Mouse (Mus musculus) B cell, adult 2 months (primary cell): Measurements from ENCODE around the gene Rnaset2b.
"Not testable (repeated sequence)": the region's sequence is repeated elsewhere in the genome, so short reads cannot be mapped to it uniquely, and the experiment has no call there.

Experiments
- DNase-seq, 2 experiments: peaks; one replicate each; pipeline ENCODE4 v3.0.0; 2022

The Rnaset2b gene

DNA sequence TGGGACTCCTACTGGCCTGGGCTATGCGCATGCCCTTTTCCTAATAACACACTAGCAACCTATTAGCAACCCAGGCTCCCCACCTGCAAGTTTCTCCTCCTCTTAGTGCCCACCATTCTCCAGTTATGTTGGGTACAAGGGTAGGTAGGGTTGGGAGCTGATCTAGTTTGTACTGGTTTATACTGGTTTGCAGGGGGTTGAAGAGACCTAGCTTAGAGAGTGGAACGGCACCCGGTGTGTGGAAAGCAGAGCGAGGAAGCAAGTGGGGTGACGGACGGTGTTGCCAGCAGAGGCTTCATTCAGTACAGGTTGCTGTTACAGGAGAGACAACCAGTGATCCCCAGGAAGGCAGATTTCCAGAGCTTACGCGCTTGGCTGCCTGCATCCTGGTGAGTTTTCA, at the start of gene Rnaset2b:
Rnaset2b (plus strand) TSS at position 301 of the 400 bp plus-strand sequence.
- not testable (repeated sequence) for DNase-seq

DNA sequence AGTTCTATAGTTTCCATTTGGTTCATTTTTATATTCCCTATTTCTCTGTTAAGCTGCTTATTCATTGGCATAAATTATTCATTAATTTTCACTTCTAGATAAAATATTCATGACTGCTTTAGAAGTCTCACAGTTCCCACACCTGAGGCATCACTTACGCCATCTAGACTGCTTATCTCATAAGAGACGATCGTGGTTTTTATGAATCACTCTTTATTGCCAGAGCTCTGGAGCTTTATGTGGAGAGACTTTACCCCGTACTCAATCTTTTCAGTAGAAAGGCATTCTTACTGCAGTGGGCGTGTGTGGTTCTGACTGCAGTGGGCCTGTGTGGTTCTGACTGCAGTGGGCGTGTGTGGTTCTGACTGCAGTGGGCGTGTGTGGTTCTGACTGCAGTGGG, 38.8 kb upstream of the Rnaset2b start:
- DNase-seq = not testable (repeated sequence)

DNA sequence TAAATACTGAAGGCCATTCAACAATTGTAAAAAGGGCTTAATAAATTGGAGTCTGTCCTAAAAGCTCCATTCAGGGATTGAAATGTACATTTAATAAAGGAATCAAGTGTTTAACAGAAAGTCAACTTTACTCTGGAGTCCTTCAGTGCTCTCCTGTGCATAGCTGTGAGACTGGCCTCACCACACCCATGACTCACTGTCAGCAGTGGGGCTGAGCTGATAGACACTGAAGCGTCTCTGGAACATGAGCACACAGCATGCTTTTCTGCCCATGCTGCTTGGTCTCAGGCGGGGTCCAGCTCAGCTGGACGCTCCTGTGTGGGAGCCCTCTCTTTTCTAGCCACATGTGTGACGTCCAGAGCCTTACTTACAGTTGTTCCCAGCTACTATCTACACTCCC, 27.9 kb upstream of the Rnaset2b start:
- DNase-seq = not testable (repeated sequence)

DNA sequence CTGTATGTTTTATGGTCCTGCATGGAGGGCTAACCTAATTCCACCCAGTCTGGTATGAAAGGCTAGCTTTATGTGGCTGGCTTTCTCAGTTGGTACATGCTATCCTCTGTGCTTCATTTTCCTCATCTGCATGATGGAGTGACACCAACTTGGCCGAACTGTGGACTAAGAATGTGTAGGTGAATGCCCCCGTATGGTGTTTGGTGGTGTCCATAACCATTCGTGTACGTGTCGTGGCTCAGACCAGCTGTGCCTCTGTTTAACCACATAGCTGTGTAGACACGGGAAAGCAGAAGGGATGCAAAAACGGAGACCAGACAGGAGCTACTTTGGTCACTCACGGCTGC, 22.8 kb upstream of the Rnaset2b start:
- DNase-seq = not testable (repeated sequence)

DNA sequence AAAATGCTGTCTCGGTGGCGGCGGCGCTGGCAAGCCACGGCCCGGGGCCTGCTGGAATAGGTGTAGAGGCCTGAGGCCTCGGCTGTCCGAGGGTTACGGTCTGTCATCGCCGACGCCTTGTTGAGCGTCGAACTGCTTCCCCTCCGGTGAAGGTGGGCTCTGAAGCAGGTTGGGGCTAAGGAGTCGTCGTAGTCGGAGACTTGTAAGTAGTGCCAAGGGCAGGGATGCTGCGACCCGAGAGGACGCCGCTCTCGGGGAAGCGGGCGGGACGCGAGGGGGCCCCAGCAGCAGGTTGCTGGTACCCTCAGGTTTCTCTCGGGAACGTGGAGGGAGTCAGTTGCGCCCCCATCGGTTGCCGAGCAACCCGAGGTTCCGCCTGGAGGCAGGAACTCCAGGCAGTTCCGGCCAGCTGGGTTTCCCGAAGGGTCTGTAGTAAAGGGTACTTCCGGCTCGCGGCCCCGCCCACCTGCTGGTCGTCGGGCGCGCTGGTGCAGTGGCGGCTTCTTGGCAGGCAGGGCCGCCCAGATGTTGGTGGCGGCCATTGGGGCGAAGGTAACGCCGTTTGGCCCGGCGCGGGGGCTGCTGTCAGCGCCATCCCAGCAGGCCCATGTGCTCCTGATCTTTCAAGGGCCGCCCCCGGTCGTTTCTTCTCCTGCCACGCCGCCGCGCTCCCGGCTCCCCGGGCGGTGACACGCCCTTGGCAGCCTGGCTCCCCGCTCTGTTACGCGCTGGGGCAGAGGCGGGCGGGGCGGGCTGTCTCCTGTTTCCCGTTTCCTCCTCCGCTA, 22.3 kb upstream of the Rnaset2b start, which contains the start of gene Rsph3b:
Rsph3b (minus strand) TSS at position 699 of the 785 bp plus-strand sequence.
- peak; percentile 74 to 75 for DNase-seq

DNA sequence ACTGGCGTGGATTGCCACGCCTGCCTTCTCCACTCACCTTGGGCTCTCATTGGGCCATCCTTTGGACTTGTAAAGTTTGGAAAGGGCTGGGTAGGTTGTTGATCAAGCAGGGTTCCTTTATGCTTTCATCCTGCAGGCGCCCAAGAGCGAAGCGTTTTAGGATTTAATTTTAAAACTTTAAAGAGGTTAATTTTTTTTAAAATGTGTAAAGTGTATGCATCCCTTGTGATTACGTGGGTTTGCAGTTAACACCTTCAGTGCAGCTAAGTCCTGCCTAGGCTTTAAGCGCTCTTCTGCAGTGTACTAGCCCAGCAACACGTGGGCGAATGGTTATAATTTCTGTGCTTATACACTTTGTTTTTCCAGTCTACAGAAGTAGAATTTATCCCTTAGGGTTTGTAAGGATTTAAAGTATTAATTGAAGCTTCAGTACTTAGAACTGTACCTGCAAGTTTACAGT, 21.6 kb upstream of the Rnaset2b start:
- not testable (repeated sequence) for DNase-seq

DNA sequence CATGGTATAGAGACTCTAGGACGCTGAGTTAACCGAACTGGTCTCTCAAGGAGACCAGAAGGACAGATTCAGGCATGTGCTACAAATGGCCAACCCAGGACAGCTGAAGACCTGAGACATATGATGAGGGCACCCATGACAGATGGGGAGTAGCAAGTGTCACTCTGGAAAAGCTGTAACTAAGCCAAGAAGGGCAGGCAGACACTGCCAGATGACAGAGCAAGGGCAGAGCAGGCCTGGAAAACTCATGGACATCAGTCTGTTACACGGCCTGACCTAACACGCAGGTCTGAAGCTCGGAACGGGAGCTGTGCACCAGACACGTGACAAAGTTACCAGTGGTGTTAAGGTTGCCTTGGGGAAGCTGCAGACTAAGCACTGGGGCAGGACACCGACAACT, 11.6 kb upstream of the Rnaset2b start:
- DNase-seq = not testable (repeated sequence)

DNA sequence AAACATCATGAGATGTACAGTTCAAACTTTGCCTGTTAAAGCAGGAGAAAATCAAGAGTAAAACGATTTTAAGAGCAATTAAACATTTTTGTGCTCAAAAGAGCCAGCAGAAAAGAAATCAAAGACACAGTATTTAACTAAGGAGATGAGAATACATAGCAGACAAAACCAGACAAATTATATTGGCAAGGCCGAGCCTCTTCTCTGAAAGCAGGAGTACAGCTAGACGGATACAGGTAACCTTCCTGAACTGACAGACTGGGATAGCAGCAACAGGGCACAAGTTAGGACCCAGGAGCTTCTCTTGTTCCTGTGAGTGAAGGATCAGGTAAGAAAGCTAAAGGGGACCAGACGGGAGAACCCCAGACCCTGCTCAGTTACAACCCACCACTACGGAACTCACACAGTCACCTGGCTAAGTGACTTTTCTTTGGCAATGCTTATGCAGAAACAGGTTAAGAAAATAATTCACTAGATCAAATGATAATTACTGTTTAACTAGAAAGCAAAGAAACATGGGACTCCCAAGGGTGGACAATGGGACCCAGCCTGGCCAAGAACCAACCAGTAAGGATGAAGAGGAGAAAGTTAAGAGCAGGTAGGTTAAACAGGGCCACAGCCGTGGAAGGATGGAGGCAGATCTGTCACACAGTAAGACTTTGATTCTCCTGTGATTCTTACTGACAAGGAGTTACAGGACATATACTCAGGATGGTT, 10.7 kb upstream of the Rnaset2b start:
- not testable (repeated sequence) for DNase-seq

DNA sequence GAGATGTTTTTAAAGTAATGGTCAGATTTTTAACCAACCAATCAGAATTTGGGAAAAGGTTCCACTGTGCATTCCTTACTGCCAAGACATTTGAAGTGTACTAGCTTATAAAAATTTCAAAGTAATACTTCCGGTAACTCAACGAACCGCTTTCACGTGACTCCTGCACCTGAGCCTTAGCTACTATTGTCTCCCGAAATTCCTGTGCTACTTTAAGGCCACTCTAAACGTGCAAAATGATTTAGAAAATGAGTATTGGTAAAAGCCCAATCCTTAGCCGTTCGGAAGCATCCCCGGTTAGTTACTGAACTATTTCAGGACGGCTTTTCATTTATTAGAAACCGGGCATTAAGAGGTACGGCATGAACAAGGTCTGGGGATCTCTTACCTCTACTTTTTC, 10.1 kb upstream of the Rnaset2b start:
- DNase-seq = not testable (repeated sequence)

DNA sequence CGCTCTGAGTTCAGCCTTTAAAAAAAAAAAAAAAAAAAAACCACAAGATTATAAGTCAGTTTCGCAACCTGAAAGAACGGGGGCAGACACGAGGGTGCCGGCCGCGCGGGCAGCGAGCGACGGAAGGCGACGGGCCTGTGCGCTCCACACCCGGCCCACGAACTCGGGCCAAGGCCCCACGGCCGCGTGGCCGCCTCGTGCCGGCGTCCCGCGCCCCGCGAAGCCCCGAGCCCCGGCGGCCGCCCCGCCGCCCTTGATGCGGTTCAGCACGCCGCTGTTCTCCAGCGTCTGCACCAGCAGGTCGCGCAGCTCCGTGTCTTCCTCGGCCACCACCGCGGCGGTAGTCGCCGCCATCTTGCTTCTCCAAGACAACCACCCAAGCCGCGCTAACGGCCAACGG, 9.7 kb upstream of the Rnaset2b start, which contains the start of gene Tagap1:
Tagap1 (minus strand) TSS at position 381 of the 400 bp plus-strand sequence.
- peak; percentile 56 to 66 for DNase-seq

DNA sequence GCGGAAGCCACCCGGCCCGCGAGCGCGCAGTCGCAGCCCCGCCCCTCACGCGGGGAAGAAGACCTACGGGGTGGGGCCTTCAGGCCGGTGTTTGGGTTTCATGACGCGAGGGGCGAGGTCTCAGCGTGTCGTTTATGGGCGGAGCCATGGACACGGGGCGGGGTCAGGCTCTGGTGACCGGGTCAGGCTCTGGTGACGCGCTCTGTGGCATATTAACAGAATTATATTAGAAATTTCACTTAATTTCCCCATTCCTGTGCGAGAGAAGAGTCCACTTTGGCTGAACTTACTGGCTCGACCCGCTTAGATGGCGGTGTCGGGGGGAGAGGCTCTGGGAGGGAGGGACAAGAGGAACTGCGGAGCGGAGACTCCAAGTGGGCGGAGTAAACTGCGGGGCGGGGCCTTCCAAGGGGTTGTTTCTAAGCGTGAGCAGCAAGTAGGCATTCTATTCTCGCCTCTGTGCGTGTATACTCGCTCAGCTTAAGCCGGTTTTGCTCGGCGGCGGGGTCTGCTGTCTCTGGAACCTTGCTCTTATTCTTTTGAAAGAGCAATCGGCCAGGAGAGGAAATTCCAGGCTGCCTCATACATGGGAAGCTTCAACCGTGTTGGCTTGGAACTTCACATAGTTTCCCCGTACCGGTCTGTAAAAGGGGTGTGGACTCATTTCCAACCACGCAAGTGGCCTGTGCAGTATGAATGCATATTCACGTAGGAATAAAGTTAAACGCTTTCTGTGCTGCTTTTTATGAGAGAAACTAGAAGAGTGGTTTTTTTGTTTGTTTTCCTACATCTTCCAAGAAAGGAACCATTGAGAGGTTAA, 9.0 kb upstream of the Rnaset2b start:
- peak; percentile 61 to 68 for DNase-seq

DNA sequence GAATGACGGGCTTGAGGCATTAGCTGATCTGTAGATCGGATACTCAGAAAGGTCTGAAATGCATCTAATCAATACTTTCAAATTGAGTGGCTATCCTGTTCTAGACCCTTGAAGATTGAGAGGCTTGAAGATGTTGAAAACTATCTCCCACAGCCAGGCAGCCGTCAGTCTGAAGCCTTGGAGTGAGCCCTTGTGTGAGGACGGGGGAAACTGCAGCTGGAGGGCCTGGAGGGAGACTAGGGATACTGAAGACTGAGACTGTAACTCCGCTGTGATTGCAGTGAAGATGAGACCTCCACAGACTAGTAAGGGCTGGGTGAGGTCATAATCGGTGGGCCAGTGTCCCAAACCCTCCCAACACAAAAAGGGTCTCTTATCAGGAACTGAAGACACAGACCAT, 8.1 kb upstream of the Rnaset2b start:
- not testable (repeated sequence) for DNase-seq

DNA sequence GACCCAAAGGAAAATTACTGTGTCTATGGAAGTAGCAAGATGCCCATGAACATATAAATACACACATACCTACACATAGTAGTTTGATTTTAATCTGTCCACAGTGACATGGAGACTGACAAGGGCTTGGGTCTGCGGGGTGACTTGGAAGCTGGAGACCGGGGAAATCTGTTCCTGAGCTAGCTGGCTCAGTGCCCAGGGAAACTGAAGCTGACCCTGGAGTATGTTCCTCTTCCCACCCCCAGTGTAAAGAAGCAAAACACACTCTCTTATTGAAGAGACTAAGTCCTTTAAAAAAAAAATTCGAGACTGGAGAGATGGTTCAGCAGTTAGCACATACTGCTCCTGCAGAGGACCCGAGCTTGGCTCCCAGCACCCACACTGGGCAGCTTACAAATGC, 7.5 kb upstream of the Rnaset2b start:
- not testable (repeated sequence) for DNase-seq

DNA sequence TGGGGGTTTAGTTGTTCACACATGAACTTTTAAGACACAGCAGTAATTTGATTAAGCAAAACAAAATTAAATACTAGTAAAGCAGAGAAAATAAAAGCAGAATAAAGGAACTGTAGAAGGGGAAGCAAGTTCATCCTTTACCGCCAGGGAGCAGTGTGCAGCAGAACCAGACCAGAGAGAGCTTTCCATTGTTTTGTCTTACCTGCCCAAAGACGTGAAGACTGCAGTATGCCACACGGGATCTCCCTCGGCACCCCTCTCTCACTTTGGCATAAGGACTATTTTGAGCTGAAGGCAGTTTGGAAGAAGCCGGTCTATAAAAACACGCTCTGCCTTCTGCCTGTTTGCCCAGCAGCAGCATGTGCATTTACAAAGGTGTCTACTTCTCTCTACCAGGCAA, 5.1 kb upstream of the Rnaset2b start:
- DNase-seq = peak; percentile 40 to 45

DNA sequence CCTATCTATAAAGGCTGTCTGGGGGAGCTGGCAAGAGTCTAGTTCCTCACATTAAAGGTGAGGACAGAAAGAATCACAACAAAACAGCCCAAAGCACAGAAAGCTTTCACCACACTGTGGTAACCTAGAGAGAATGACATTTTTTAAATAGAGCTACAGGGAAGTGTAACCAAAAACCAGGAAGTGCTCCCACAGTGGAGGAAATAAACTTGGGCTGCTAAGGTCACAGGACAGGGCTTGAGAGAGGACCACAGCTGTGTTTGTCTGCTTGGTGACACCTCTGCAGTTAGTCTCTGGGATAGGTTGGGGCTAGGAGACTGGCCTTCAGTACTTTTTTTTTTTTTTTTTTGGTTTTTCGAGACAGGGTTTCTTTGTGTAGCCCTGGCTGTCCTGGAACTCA, 2.8 kb upstream of the Rnaset2b start:
- not testable (repeated sequence) for DNase-seq

DNA sequence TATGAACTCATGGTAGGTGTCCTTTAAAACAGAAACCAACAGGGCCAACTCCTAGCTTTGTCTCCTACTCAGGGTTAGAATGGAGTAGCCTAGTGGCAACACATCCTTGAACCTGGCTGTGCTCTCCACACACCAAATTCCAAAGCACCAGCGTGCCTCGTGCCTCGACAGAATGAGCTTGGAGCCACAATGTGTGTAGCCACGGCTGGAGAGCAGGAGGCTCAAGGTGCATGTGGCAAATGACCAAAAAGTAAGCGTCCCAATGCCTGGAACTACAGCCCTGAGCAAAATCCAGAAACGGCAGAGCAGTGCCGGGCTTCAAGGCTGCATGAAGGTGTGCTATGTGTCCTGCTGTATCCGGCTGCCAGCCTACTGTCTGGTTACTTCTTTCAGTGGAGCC, 804 bp downstream of the Rnaset2b start:
- DNase-seq = not testable (repeated sequence)

DNA sequence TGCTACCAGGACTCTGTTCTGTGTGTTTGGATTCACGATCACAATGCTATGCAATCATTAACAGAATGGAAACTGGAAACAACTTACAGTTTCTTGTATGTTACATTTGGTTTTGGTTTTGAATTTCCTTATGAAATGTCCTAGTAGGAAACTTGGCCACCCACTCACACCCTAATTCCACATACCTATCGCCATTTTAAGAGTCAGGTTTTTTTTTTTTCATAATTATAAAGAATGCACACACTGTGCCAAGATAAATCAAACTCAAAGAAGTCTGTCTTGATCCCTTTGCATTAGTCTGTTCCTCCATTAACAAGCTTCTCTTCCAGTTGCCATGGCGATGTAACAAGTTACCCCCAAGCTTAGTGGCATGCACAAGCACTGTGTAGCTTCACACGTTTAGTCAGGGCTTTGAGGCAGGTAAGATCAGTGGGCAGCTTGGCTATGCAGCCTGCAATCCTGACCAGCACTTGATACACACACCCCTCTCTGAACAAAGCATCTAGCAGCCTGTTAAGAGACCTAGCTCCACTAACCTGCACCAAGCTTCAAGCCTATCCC, 2.5 kb downstream of the Rnaset2b start:
- DNase-seq = not testable (repeated sequence)

DNA sequence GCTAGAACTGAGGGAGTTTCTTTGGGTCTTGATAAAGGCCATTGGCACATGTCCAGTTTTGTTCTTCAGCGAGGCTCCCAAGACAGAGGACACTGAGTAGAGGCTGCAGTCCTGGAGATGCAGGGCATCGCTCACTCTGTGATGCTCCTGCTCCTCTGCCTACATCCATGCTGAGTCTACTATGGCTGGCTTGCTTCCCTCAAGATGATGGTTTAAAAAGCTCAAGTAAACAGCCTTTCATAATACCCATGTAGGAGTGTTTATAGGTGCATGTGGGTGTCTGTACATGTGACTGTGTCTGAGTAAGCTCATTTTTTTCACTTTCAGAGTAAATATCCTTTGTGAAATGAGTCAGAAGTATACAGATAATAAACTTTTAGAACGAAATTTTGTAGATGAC, 4.6 kb downstream of the Rnaset2b start:
- not testable (repeated sequence) for DNase-seq

DNA sequence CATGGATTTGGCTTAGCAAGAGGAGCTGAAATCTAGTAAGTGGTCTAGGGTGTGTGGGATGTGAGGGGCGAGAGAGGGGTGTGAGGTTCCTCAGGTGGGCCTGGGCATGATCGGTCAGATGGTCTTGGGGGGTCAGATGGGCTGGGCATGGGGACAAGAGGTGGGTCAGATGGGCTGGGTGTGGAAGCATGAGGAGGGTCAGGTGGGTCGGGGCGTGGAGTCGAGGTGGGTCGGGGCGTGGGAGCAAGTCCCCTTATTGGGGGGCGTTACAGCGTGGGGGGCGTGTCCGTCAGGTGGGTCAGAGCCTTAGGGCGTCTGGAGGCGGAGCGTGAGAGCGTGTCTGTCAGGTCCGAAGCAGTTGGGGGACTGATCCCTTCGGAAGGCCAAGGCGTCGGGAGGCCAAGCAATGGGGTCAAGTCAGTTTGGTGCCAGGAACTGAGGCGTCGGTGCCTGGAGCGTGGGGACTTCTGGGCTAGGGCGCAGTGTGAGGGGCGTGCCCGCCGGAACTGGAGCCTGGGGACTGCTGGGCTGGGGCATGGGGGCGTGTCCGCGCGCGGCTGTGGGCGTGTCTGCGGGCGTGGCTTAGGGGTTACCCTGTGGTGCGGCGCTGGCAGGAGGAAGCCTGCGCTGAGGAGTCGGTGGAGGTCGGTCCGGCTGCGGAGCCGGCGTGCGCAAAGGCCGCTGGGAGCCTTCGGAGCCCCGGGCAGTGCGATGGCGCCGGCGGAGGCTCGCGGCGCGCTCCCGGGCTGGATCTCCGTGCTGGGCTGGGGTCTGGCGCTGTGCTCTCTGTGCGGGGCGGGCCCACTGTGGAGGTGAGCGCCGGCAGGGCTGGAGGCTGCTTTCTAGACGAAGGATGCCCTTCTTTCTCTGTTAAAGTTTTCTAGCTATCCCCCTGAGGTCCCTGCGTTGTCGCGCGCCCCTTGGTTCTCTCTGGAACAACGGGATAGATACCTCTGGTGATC, 8.1 kb downstream of the Rnaset2b start, which contains the start of gene Gm49721:
Gm49721 (plus strand) TSS at position 618 of the 962 bp plus-strand sequence.
- DNase-seq = peak; percentile 82 to 84

DNA sequence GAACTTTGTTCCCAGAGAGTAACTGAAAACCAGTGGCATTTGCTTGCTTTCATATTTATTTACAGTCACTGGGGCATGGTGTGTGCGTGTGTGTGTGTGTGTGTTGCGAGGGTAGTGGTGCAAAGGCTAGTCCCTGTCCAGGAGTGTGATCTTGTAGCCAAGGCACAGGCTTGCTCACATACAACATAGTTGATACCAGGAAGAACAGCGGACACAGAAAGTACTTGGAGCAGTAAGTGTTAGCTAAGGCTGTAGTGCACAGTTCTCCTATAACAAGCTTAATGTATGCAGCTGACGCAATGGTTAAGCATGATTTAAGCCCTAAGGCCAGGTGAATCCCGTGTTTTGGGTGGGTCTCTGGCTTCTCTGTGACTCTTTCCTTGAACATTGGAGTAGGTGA, 8.9 kb downstream of the Rnaset2b start:
- DNase-seq = peak in 1 of 2 experiments; percentile 15

DNA sequence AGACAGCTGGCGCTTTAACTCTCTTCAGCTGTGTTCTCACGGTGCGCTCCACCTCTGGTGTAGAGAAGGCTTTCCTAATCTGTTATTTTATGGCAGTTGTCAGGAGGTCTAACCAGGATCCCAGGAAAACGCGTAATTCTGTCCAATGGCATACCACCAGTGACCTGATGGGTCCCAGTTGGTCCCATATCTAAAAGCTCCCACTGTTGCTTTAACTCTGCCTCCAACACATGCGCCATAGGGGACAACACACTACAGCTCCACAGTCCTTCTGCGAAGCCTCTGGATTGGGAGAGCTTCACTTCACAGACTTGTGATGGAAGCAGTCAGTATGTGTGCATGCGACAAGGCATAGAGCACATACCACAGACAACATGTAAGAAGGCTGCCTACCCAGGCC, 9.7 kb downstream of the Rnaset2b start:
- DNase-seq = not testable (repeated sequence)
